Mouse (Mus musculus) heart, adult 2 months (tissue): Measurements from ENCODE around the gene Dstn. TPM values are rescaled to one million over a fixed set of nuclear protein-coding genes. Genes with fewer than 3 reads are reported as not detected.
A peak's percentile ranks its signal among the peaks of the same experiment; 100 is the strongest.

ENCODE experiments used
- DNase-seq, 2 experiments: peaks; one replicate each; pipeline ENCODE4 v3.0.0; 2021
- H3K27ac ChIP-seq: fragments of 200-600 bp; 2 replicates; pipeline ENCODE4 v1.8.1; 2022
- H3K27me3 ChIP-seq: fragments of 200-500 bp; 2 replicates; pipeline ENCODE4 v1.6.1; 2012; ENCODE audit warnings: mild to moderate bottlenecking, low read length, inconsistent platforms, mixed read lengths; ENCODE audit not compliant: control insufficient read depth, insufficient read depth
- H3K36me3 ChIP-seq: fragments of 200-500 bp; 2 replicates; pipeline ENCODE4 v1.6.1; 2012; ENCODE audit warnings: low read length, inconsistent platforms; ENCODE audit not compliant: control insufficient read depth, insufficient read depth
- H3K4me1 ChIP-seq: fragments of 200-500 bp; 2 replicates; pipeline ENCODE4 v1.6.1; 2011; ENCODE audit warnings: low read length; ENCODE audit not compliant: control insufficient read depth, insufficient read depth
- H3K4me3 ChIP-seq: fragments of 200-600 bp; 2 replicates; pipeline ENCODE4 v1.8.1; 2022
- H3K79me2 ChIP-seq: fragments of 200-500 bp; replicated peaks from 2 replicates; pipeline ENCODE4 v1.6.1; 2012; ENCODE audit warnings: mild to moderate bottlenecking, inconsistent platforms, low read length, moderate library complexity, mixed read lengths; ENCODE audit not compliant: control insufficient read depth, insufficient read depth
- H3K9ac ChIP-seq: fragments of 200-500 bp; 2 replicates; pipeline ENCODE4 v1.6.1; 2012; ENCODE audit warnings: low read depth, mild to moderate bottlenecking, control low read depth, inconsistent platforms, low read length, mixed read lengths
- CTCF ChIP-seq: fragments of 200-600 bp; IDR thresholded peaks from 2 replicates; pipeline ENCODE4 v1.8.1; 2022; ENCODE audit warnings: antibody characterized with exemption, mild to moderate bottlenecking, moderate library complexity
- EP300 ChIP-seq: fragments of 200-500 bp; IDR thresholded peaks from 2 replicates; pipeline ENCODE4 v1.6.1; 2011; ENCODE audit warnings: low read depth, low read length, control low read depth; ENCODE audit not compliant: insufficient read depth
- POLR2A ChIP-seq: fragments of 200-500 bp; IDR thresholded peaks from 2 replicates; pipeline ENCODE4 v1.6.1; 2011; ENCODE audit warnings: mild to moderate bottlenecking, low read depth, low read length, control low read depth; ENCODE audit not compliant: insufficient read depth
- WGBS: fragments of 180-500 bp; shearing (Covaris S2); methylation state at CpG from one replicate; pipeline ENCODE4 v1.1.7; 2018; 5-methylcytosine and 5-hydroxymethylcytosine counted together
- intact Hi-C: fragments of 180-260 bp; cut with DNase I; formaldehyde crosslinking; loops from one replicate; pipeline ENCODE4 v1.15.1; 2025
- polyA plus RNA-seq: library from polyadenylated mRNA; depleted of rRNA; stranded (reverse); fragments of >200 nt; gene quantifications from 2 replicates; pipeline ENCODE4 v1.2.3, GENCODE M21; 2012
- total RNA-seq, 2 experiments: library from RNA; stranded (reverse); gene quantifications; 2 replicates each; pipeline ENCODE4 v1.2.3; 2021

Dstn gene
- total and polyA plus RNA-seq, 3 experiments = 54.8 to 166 (median 163) TPM

- Histone ChIP-seq H3K27me3 (no peaks in the 10 kb centered on the region), H3K79me2 (no peaks in the 10 kb centered on the region), H3K4me3 (no peak overlapping the region), H3K27ac (no peak overlapping the region), H3K4me1 (peaks cover 6% of the 10 kb centered on the region), H3K9ac (no peak overlapping the region), H3K36me3 (peaks cover 11% of the 10 kb centered on the region)
- intact Hi-C loops = no loop called here
- peak in 1 of 2 experiments; percentile 24 for DNase-seq
- TF ChIP-seq EP300 = no peak
- no peak for TF ChIP-seq POLR2A
- no peak for TF ChIP-seq CTCF
- 51% methylated on average over 5 of the region's 5 CpGs for WGBS
Measured at GRCm38 (mm10) chr2:143951546-143952315, 36.6 kb downstream of the Dstn start.

DNA sequence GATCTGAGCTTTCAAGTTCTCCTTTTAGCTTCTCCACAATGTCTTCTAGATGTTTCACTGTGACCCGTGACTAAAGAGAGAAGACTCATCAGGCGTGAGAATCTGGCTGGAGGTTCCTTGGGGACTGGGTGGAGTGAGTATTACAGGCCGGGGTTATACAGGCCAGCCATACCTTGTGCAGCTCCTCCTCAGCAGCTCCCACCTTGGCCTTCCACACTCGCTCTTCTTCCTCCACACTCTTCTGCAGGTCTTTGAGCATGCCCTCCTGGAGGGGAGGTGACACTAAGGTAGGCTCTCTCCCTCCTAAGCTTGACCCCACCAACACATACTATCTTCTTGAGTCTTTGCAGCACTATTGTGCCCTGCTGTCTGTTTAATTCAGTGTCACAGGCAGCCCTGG lies 38.8 kb downstream of the Dstn start:
- H3K4me3 ChIP-seq = no peak overlapping the region
- H3K9ac ChIP-seq = no peak overlapping the region
- H3K4me1 ChIP-seq = peaks cover 1% of the 10 kb centered on the region
- no peak for TF ChIP-seq CTCF
- no peak for TF ChIP-seq EP300
- no peak for TF ChIP-seq POLR2A
- 63% methylated on average over 4 of the region's 4 CpGs for WGBS
- H3K36me3 ChIP-seq = peaks cover under 1% of the 10 kb centered on the region; the same call in 1 of the 2 replicates
- no peaks in the 10 kb centered on the region for H3K27me3 ChIP-seq
- DNase-seq = peak in 1 of 2 experiments; percentile 9
- H3K79me2 ChIP-seq = no peaks in the 10 kb centered on the region
- intact Hi-C loops = no loop called here
- no peak overlapping the region for H3K27ac ChIP-seq

DNA sequence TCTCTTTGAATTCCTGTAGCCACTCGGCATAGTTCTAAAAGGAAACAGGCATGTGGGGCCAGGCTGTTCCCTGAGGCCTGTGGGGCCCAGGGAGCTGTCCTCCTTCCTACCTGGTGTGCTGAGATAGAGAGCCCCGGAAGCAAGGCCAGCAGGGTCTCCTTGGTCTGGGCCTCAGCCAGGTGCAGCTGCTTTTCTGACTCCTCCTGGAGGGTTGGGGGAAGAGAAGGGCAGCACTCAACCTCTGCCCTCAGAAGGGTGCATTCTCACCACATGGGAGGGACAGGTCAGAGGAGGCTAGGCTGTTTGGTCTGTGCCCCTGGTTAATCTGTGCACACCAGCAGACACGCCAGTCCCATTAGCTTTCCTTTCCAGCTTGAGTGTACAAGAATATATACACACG lies 39.9 kb downstream of the Dstn start:
- intact Hi-C loops = no loop called here
- TF ChIP-seq POLR2A (no peak), EP300 (no peak), CTCF (no peak)
- no peak overlapping the region for H3K4me3 ChIP-seq
- no peaks in the 10 kb centered on the region for H3K27me3 ChIP-seq
- H3K36me3 ChIP-seq = no peaks in the 10 kb centered on the region
- H3K4me1 ChIP-seq = peaks cover 1% of the 10 kb centered on the region
- no peaks in the 10 kb centered on the region for H3K79me2 ChIP-seq
- H3K27ac ChIP-seq = no peak overlapping the region
- no peak overlapping the region for H3K9ac ChIP-seq
- 83% methylated on average over 4 of the region's 4 CpGs for WGBS
- peak in 1 of 2 experiments; percentile 10 for DNase-seq

- no peaks in the 10 kb centered on the region for H3K36me3 ChIP-seq
- TF ChIP-seq CTCF (no peak), EP300 (no peak), POLR2A (no peak)
- no peaks in the 10 kb centered on the region for H3K79me2 ChIP-seq
- H3K27me3 ChIP-seq = no peaks in the 10 kb centered on the region
- no peak overlapping the region for H3K9ac ChIP-seq
- intact Hi-C loops = no loop called here
- DNase-seq = peak in 1 of 2 experiments; percentile 7
- no peak overlapping the region for H3K27ac ChIP-seq
- H3K4me3 ChIP-seq = no peak overlapping the region
- peaks cover 1% of the 10 kb centered on the region for H3K4me1 ChIP-seq
- WGBS = 94% methylated on average over 4 of the region's 4 CpGs
Measured at GRCm38 (mm10) chr2:143955746-143956145, 40.6 kb downstream of the Dstn start.

- Histone ChIP-seq H3K4me1 (no peaks in the 10 kb centered on the region), H3K9ac (no peak overlapping the region), H3K36me3 (peaks cover 2% of the 10 kb centered on the region), H3K4me3 (no peak overlapping the region), H3K27ac (no peak overlapping the region), H3K79me2 (no peaks in the 10 kb centered on the region), H3K27me3 (no peaks in the 10 kb centered on the region)
- 94% methylated on average over 5 of the region's 5 CpGs for WGBS
- TF ChIP-seq CTCF = no peak
- no peak for TF ChIP-seq EP300
- no peak for TF ChIP-seq POLR2A
- DNase-seq = no peak
- intact Hi-C loops = no loop called here
Measured at GRCm38 (mm10) chr2:143962192-143962591, 47.1 kb downstream of the Dstn start.

DNA sequence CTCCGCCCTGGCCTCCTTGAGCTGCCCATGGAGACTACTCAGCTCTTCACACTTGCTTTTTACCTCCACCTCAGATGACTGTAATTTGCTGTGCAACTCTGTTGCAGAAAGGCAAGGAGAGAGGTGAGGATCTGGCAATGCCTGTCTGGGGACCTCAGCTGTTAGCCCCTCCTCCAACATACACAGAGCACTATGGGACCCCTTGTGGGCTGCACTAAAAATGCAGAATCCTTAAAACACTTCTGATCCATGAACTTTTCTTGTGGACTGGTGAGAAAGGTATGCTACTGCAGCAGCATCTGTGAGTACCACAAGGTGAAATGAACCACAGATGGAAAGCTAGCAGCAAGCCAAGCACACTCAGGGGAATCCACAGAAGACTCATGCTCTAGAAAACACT lies 48.2 kb downstream of the Dstn start:
- H3K4me3 ChIP-seq = no peak overlapping the region
- intact Hi-C loops = no loop called here
- 97% methylated on average over 1 of the region's 1 CpGs for WGBS
- no peak overlapping the region for H3K27ac ChIP-seq
- H3K27me3 ChIP-seq = no peaks in the 10 kb centered on the region
- no peaks in the 10 kb centered on the region for H3K4me1 ChIP-seq
- no peak overlapping the region for H3K9ac ChIP-seq
- TF ChIP-seq POLR2A = no peak
- TF ChIP-seq CTCF = no peak
- TF ChIP-seq EP300 = no peak
- H3K79me2 ChIP-seq = no peaks in the 10 kb centered on the region
- no peak for DNase-seq
- H3K36me3 ChIP-seq = peaks cover 2% of the 10 kb centered on the region
